Mouse (Mus musculus) intestine, postnatal 0 days (tissue): ENCODE measurements around the gene Cdc7. TPM values are rescaled to one million over a fixed set of nuclear protein-coding genes. Genes with fewer than 3 reads are reported as not detected.

Experiments used
- ATAC-seq: fragments of 200-750 bp; cut with Nextera tagmentation; 2 replicates; pipeline ENCODE4 v1.8.0; 2017; ENCODE audit warnings: mild to moderate bottlenecking, moderate TSS enrichment, moderate library complexity
- H3K27ac ChIP-seq: fragments of 300-500 bp; sonication (generic); 2 replicates; pipeline ENCODE4 v1.5.1; 2014; ENCODE audit warnings: mild to moderate bottlenecking, low read depth, low read length, moderate library complexity
- H3K27me3 ChIP-seq: fragments of 300-500 bp; sonication (generic); replicated peaks from 2 replicates; pipeline ENCODE4 v1.6.1; 2014; ENCODE audit warnings: low read length, mixed read lengths; ENCODE audit not compliant: control insufficient read depth, insufficient read depth
- H3K36me3 ChIP-seq: fragments of 300-500 bp; sonication (generic); 2 replicates; pipeline ENCODE4 v1.6.1; 2014; ENCODE audit warnings: mild to moderate bottlenecking, moderate library complexity; ENCODE audit not compliant: control insufficient read depth, insufficient read depth
- H3K4me1 ChIP-seq: fragments of 300-500 bp; sonication (generic); replicated peaks from 2 replicates; pipeline ENCODE4 v1.6.1; 2014; ENCODE audit warnings: antibody characterized with exemption, low read length, mixed read lengths; ENCODE audit not compliant: control insufficient read depth, insufficient read depth
- H3K4me2 ChIP-seq: fragments of 300-500 bp; sonication (generic); replicated peaks from 2 replicates; pipeline ENCODE4 v1.6.1; 2014; ENCODE audit warnings: low read depth, mild to moderate bottlenecking, moderate library complexity
- H3K4me3 ChIP-seq: fragments of 300-500 bp; sonication (generic); 2 replicates; pipeline ENCODE4 v1.5.1; 2014; ENCODE audit warnings: low read depth, low read length
- H3K9ac ChIP-seq: fragments of 300-500 bp; sonication (generic); 2 replicates; pipeline ENCODE4 v1.6.1; 2014; ENCODE audit warnings: mild to moderate bottlenecking, low read depth, low read length
- H3K9me3 ChIP-seq: fragments of 300-500 bp; sonication (generic); 2 replicates; pipeline ENCODE4 v1.6.1; 2016; ENCODE audit warnings: mixed run types; ENCODE audit not compliant: control insufficient read depth
- CTCF ChIP-seq: sonication (generic); IDR thresholded peaks from 2 replicates; pipeline ENCODE4 v1.5.1; 2016; ENCODE audit warnings: low read depth, mild to moderate bottlenecking, control low read depth, antibody characterized with exemption, moderate library complexity
- WGBS: fragments of 180-500 bp; shearing (Covaris S2); extraction: QIAGEN DNeasy Blood & Tissue Kit; methylation state at CpG from one replicate; pipeline ENCODE4 v1.1.7; 2014; 5-methylcytosine and 5-hydroxymethylcytosine counted together
- polyA plus RNA-seq: library from polyadenylated mRNA; unstranded; fragments of >200 nt; fragmentation: Nextera tagmentation; extraction: Ambion mirVana; gene quantifications from 2 replicates; pipeline ENCODE4 v1.2.1, GENCODE M21; 2015

The Cdc7 gene
- polyA plus RNA-seq, 1 experiment from 2014 or later = 5.5 TPM

DNA sequence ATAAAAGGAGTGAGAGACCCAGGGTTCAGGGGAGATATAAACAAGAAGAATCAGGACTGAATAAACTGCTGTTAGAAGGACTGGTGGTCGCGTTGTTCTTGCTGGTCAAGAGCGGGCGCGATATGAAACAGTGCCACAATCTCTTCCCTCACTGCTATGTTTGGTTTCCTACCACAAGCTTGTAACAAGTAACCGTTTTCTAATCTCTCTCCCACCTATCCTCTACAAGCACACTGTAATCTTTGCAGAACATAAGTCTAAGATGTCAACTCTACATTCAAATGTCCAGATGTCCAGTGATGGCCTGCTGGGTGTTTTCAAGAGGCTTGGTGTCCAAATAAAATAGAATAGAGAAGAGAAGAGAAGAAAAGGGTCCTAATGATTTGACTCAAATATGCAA is 15.4 kb upstream of the Cdc7 start:
- Histone ChIP-seq H3K4me3 (no peak overlapping the region), H3K4me1 (no peaks in the 10 kb centered on the region), H3K4me2 (no peak overlapping the region), H3K27me3 (no peaks in the 10 kb centered on the region), H3K27ac (no peak overlapping the region), H3K9me3 (no peaks in the 10 kb centered on the region), H3K9ac (no peak overlapping the region), H3K36me3 (no peaks in the 10 kb centered on the region)
- WGBS = 81% methylated on average over 6 of the region's 6 CpGs
- TF ChIP-seq CTCF = no peak
- ATAC-seq = no peak

DNA sequence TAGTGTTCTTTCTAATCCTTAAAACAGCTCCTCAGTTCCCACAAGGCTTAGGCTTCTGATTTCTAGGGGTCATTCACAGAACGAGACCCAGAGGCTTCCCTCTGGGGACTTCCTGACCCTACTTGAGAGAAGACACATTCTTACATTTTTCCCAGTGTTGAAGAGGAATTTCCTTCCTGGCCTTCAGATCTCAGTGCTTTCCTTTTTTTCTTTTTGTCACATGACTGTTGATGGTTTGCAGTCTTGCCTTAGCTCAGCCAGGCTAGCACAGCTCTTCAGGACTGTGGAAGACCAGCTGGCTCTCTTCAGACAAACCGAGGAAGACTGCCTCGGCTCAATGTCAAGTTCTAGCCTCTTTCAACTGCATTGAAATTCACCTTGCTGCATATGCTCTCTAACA is 7.7 kb upstream of the Cdc7 start:
- no peak overlapping the region for H3K4me2 ChIP-seq
- H3K27me3 ChIP-seq = no peaks in the 10 kb centered on the region
- no peak overlapping the region for H3K4me3 ChIP-seq
- 48% methylated on average over 3 of the region's 3 CpGs for WGBS
- ATAC-seq = no peak
- H3K9me3 ChIP-seq = no peaks in the 10 kb centered on the region
- no peak for TF ChIP-seq CTCF
- H3K27ac ChIP-seq = no peak overlapping the region
- no peak overlapping the region for H3K9ac ChIP-seq
- no peaks in the 10 kb centered on the region for H3K4me1 ChIP-seq
- no peaks in the 10 kb centered on the region for H3K36me3 ChIP-seq

DNA sequence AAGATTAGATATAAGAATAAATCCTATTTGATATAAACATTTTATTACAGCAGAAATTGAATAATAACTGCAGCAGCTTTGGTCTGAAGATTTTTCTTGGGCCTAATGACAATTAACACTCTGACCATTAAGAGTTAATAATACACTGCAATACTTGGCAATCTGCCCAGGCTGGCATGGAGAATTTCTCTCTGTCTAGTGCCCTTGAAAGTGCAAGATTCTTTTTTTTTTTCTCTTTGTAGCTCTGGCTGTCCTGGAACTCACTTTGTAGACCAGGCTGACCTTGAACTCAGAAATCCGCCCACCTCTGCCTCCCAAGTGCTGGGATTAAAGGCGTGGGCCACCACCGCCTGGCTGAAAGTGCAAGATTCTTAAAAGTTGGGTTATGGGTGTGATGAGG is 5.1 kb upstream of the Cdc7 start:
- no peak for ATAC-seq
- TF ChIP-seq CTCF = no peak
- Histone ChIP-seq H3K4me1 (no peaks in the 10 kb centered on the region), H3K36me3 (no peaks in the 10 kb centered on the region), H3K4me3 (no peak overlapping the region), H3K4me2 (no peak overlapping the region), H3K27me3 (no peaks in the 10 kb centered on the region), H3K27ac (no peak overlapping the region), H3K9me3 (no peaks in the 10 kb centered on the region), H3K9ac (no peak overlapping the region)
- WGBS = 64% methylated on average over 3 of the region's 3 CpGs

DNA sequence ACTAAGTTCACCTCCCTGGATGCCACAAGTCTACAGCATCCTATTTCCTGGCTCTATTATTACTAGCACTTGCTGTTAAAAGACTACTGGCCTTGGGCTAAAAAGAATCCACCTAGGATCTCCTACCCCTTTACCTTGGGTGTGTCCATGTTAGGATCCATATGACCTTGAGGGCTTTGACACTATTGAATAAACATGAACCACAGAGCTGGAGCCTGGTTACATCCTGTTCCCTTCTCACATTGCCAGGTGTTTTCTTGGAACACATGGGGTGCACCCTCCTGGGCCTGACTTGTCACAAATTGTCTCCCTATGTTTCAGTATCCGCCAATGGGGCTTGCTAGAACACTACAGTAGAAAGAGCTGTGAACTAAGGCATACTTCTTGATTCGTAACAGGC is 3.7 kb upstream of the Cdc7 start:
- no peaks in the 10 kb centered on the region for H3K27me3 ChIP-seq
- no peak for ATAC-seq
- H3K9me3 ChIP-seq = no peaks in the 10 kb centered on the region
- H3K36me3 ChIP-seq = no peaks in the 10 kb centered on the region
- no peak for TF ChIP-seq CTCF
- no peak overlapping the region for H3K9ac ChIP-seq
- 92% methylated on average over 2 of the region's 2 CpGs for WGBS
- H3K4me1 ChIP-seq = no peaks in the 10 kb centered on the region
- H3K4me2 ChIP-seq = no peak overlapping the region
- no peak overlapping the region for H3K4me3 ChIP-seq
- no peak overlapping the region for H3K27ac ChIP-seq

DNA sequence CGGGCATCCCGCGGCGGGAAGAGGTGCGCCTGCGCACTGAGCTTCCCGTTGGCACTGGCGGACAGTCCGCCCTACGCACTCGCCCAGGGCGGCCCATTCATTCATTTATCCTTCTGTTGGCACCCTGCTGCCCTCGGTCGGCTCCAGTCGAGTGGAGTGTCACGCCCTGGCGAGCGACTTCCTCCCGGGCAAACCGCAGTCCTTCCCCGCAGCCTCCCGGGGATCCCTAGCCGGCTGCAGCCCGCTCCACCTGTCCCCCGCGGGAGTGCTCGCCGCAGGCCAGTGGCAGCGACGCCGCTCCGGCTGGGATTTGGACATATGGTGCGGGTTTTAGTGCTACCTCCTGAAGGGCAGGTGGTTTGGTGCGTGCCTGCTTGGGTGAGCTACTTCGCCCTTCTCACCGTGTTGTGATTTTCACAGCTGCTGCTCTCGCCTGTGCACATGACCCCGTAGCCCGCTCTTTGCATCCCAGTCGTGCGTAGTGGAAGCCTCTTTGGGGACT is 442 bp downstream of the Cdc7 start:
- H3K9me3 ChIP-seq = no peaks in the 10 kb centered on the region
- no peak for TF ChIP-seq CTCF
- peak overlapping the region; percentile 74 for H3K4me3 ChIP-seq
- no peaks in the 10 kb centered on the region for H3K4me1 ChIP-seq
- H3K27me3 ChIP-seq = no peaks in the 10 kb centered on the region
- H3K27ac ChIP-seq = peak overlapping the region; percentile 15; the same call in 1 of the 2 replicates
- H3K4me2 ChIP-seq = peak overlapping the region; percentile 99
- peak; percentile 90 for ATAC-seq
- no peaks in the 10 kb centered on the region; the same call in 1 of the 2 replicates for H3K36me3 ChIP-seq
- H3K9ac ChIP-seq = peak overlapping the region; percentile 60
- WGBS = under 1% methylated on average over 41 of the region's 41 CpGs

DNA sequence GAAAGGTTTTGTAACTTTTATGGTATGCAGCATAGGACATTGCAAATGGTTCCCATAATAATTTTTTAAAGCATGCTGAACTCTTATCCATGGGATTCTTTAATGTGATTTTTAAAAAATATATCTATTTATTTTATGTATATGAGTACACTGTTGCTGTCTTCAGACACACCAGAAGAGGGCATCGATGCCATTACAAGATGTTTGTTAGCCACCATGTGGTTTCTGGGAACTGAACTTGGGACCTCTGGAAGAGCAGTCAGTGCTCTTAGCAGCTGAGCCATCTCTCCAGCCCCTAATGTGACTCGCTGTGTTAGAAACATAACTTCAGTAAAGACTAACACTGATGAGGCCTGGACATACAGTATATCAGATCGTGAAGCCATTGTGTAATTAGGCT is 2.3 kb downstream of the Cdc7 start:
- H3K27ac ChIP-seq = no peak overlapping the region
- ATAC-seq = no peak
- no peak overlapping the region for H3K9ac ChIP-seq
- 85% methylated on average over 3 of the region's 3 CpGs for WGBS
- H3K4me1 ChIP-seq = no peaks in the 10 kb centered on the region
- H3K9me3 ChIP-seq = no peaks in the 10 kb centered on the region
- no peak overlapping the region for H3K4me3 ChIP-seq
- no peaks in the 10 kb centered on the region for H3K27me3 ChIP-seq
- no peak overlapping the region for H3K4me2 ChIP-seq
- peaks cover 1% of the 10 kb centered on the region; the same call in 1 of the 2 replicates for H3K36me3 ChIP-seq
- TF ChIP-seq CTCF = no peak

DNA sequence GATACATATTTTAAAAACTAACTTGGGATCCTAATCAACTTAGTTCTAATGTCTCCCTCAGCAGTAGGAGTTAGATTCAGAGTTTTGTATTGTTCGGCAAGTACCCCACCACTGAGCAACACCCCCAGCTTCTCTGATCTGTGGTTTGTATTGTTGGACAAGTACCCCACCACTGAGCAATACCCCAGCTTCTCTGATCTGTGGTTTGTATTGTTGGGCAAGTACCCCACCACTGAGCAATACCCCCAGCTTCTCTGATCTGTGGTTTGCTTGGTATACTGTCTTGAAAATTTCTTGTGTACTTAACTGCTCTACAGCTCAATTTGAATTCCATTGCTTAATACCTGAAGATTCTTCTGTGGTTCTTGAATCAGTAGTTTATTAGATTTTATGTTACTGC is 3.5 kb downstream of the Cdc7 start:
- no peak for ATAC-seq
- H3K4me1 ChIP-seq = no peaks in the 10 kb centered on the region
- no peak overlapping the region for H3K9ac ChIP-seq
- H3K27me3 ChIP-seq = no peaks in the 10 kb centered on the region
- H3K27ac ChIP-seq = no peak overlapping the region
- no peaks in the 10 kb centered on the region for H3K9me3 ChIP-seq
- no peak for TF ChIP-seq CTCF
- 100% methylated on average over 1 of the region's 1 CpGs for WGBS
- H3K4me3 ChIP-seq = no peak overlapping the region
- no peak overlapping the region for H3K4me2 ChIP-seq
- H3K36me3 ChIP-seq = peaks cover 4% of the 10 kb centered on the region; the same call in 1 of the 2 replicates
